Mouse (Mus musculus) heart, embryonic 13.5 days (tissue): ENCODE measurements around the gene Psmg4. TPM values are rescaled to one million over a fixed set of nuclear protein-coding genes. Genes with fewer than 3 reads are reported as not detected.
A peak's percentile ranks its signal among the peaks of the same experiment; 100 is the strongest.

Experiments used
- ATAC-seq: fragments of 200-750 bp; cut with Nextera tagmentation; 2 replicates; pipeline ENCODE4 v1.8.0; 2017; ENCODE audit warnings: moderate TSS enrichment; ENCODE audit not compliant: insufficient number of reproducible peaks, low FRiP score, low TSS enrichment; ENCODE audit errors: extremely low read depth
- H3K27ac ChIP-seq: fragments of 300-500 bp; sonication (generic); replicated peaks from 2 replicates; pipeline ENCODE4 v1.5.1; 2015; ENCODE audit warnings: moderate library complexity, mild to moderate bottlenecking, inconsistent platforms
- H3K27me3 ChIP-seq: fragments of 300-500 bp; sonication (generic); replicated peaks from 2 replicates; pipeline ENCODE4 v1.6.1; 2015; ENCODE audit warnings: mild to moderate bottlenecking, inconsistent platforms
- H3K36me3 ChIP-seq: fragments of 300-500 bp; sonication (generic); 2 replicates; pipeline ENCODE4 v1.6.1; 2015; ENCODE audit warnings: mild to moderate bottlenecking, inconsistent platforms
- H3K4me1 ChIP-seq: fragments of 300-500 bp; sonication (generic); 2 replicates; pipeline ENCODE4 v1.6.1; 2015; ENCODE audit warnings: inconsistent platforms
- H3K4me2 ChIP-seq: fragments of 300-500 bp; sonication (generic); 2 replicates; pipeline ENCODE4 v1.6.1; 2015; ENCODE audit warnings: inconsistent platforms, mild to moderate bottlenecking, moderate library complexity
- H3K4me3 ChIP-seq: fragments of 300-500 bp; sonication (generic); 2 replicates; pipeline ENCODE4 v1.5.1; 2015; ENCODE audit warnings: moderate library complexity, mild to moderate bottlenecking, inconsistent platforms
- H3K9ac ChIP-seq: fragments of 300-500 bp; sonication (generic); 2 replicates; pipeline ENCODE4 v1.6.1; 2015; ENCODE audit warnings: inconsistent platforms, mild to moderate bottlenecking, moderate library complexity
- H3K9me3 ChIP-seq: fragments of 300-500 bp; sonication (generic); 2 replicates; pipeline ENCODE4 v1.6.1; 2016; ENCODE audit warnings: inconsistent platforms
- whole genome bisulfite sequencing: fragments of 180-500 bp; shearing (Covaris S2); methylation state at CpG from one replicate; pipeline ENCODE4 v1.1.7; 2015; ENCODE audit warnings: mixed read lengths; 5-methylcytosine and 5-hydroxymethylcytosine counted together
- polyA plus RNA-seq: library from polyadenylated mRNA; unstranded; fragments of >200 nt; fragmentation: Nextera tagmentation; extraction: Ambion mirVana; gene quantifications from 2 replicates; pipeline ENCODE4 v1.2.1, GENCODE M21; 2015

The Psmg4 gene
- polyA plus RNA-seq, 1 experiment from 2014 or later, result 65.3 TPM

GRCm38 (mm10) chr13:34131011-34131707, 31.6 kb upstream of the Psmg4 start:
- under 1% methylated on average over 24 of the region's 24 CpGs for WGBS
- H3K9me3 ChIP-seq, result no peaks in the 10 kb centered on the region
- peak overlapping the region; percentile 86 for H3K4me2 ChIP-seq
- peaks cover 32% of the 10 kb centered on the region for H3K27me3 ChIP-seq
- H3K4me1 ChIP-seq, result peaks cover 50% of the 10 kb centered on the region
- H3K27ac ChIP-seq, result peak overlapping the region; percentile 94
- H3K4me3 ChIP-seq, result peak overlapping the region; percentile 77
- peak; percentile 47; the same call in 1 of the 2 replicates for ATAC-seq
- peaks cover 13% of the 10 kb centered on the region for H3K36me3 ChIP-seq
- peak overlapping the region; percentile 87 for H3K9ac ChIP-seq

- 1% methylated on average over 10 of the region's 10 CpGs for WGBS
- H3K27ac ChIP-seq, result peak overlapping the region; percentile 94
- ATAC-seq, result no peak
Measured at GRCm38 (mm10) chr13:34131708-34132060, 31.1 kb upstream of the Psmg4 start.

DNA sequence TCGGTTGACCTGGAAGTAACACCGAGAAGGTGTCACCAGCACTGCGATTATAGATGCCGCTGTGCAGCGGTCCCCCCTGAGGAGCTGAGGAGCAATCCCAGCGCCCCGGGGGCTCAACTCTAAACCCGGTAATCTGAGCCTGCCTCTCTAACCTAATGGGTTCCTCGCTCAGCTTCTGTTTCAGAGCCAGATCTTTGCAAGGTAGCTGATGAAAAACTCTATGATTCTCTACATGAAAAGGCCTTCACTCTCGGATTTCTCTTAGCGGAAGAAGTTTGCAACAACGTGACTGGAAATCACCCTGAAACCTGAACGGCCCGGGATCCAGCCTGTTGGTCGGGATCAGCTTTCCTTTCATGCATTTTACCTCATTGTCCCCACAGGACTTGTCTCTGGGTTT, 30.5 kb upstream of the Psmg4 start:
- peak overlapping the region; percentile 86 for H3K4me2 ChIP-seq
- peak overlapping the region; percentile 77 for H3K4me3 ChIP-seq
- 4% methylated on average over 15 of the region's 15 CpGs for WGBS
- ATAC-seq, result no peak
- H3K9ac ChIP-seq, result peak overlapping the region; percentile 87
- H3K27ac ChIP-seq, result peak overlapping the region; percentile 94
- H3K4me1 ChIP-seq, result peaks cover 46% of the 10 kb centered on the region
- H3K9me3 ChIP-seq, result no peaks in the 10 kb centered on the region
- peaks cover 7% of the 10 kb centered on the region for H3K36me3 ChIP-seq
- H3K27me3 ChIP-seq, result peaks cover 32% of the 10 kb centered on the region

More at GRCm38 (mm10) chr13:34131708-34132060, 31.1 kb upstream of the Psmg4 start:
- peaks cover 46% of the 10 kb centered on the region for H3K4me1 ChIP-seq
- peaks cover 9% of the 10 kb centered on the region for H3K36me3 ChIP-seq
- H3K4me3 ChIP-seq, result peak overlapping the region; percentile 77
- peak overlapping the region; percentile 87 for H3K9ac ChIP-seq
- H3K27me3 ChIP-seq, result peaks cover 32% of the 10 kb centered on the region
- H3K4me2 ChIP-seq, result peak overlapping the region; percentile 86
- no peaks in the 10 kb centered on the region for H3K9me3 ChIP-seq

- 36% methylated on average over 6 of the region's 6 CpGs for WGBS
- Histone ChIP-seq H3K4me3 (peak overlapping the region; percentile 77), H3K36me3 (peaks cover 7% of the 10 kb centered on the region), H3K27me3 (peaks cover 32% of the 10 kb centered on the region), H3K9ac (peak overlapping the region; percentile 87), H3K9me3 (no peaks in the 10 kb centered on the region), H3K4me1 (peaks cover 51% of the 10 kb centered on the region), H3K27ac (peak overlapping the region; percentile 94; the same call in 1 of the 2 replicates), H3K4me2 (peak overlapping the region; percentile 86)
- ATAC-seq, result no peak
Measured at GRCm38 (mm10) chr13:34132875-34133274, 29.9 kb upstream of the Psmg4 start.

GRCm38 (mm10) chr13:34133326-34134071, 29.3 kb upstream of the Psmg4 start:
- 18% methylated on average over 15 of the region's 15 CpGs for WGBS
- H3K4me1 ChIP-seq, result peaks cover 48% of the 10 kb centered on the region
- no peak overlapping the region for H3K27ac ChIP-seq
- H3K36me3 ChIP-seq, result peaks cover 4% of the 10 kb centered on the region; the same call in 1 of the 2 replicates
- peak overlapping the region; percentile 35 for H3K4me3 ChIP-seq
- peak overlapping the region; percentile 86 for H3K4me2 ChIP-seq
- peaks cover 32% of the 10 kb centered on the region for H3K27me3 ChIP-seq
- H3K9ac ChIP-seq, result peak overlapping the region; percentile 77
- ATAC-seq, result no peak
- no peaks in the 10 kb centered on the region for H3K9me3 ChIP-seq

DNA sequence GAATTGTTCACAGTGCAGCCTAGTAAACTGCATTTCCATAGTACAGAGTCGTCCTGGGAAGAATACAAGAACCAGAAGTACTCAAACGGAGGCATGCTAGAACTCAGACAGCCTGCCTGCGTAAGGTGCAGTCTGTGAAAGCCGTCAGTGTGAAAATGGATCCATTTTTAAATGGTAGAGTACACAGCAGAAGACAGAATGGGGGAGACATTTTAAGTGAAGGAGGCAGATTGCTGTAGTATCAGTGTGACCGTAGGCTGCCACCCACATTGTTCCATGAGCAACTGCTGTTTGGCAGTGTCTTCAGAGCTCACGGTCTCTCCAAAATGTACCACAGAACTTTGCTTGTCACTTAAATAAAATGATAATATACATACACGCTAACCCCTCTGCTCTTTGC, 28.5 kb upstream of the Psmg4 start:
- Histone ChIP-seq H3K9ac (no peak overlapping the region), H3K27me3 (peaks cover 32% of the 10 kb centered on the region), H3K4me3 (no peak overlapping the region), H3K36me3 (no peaks in the 10 kb centered on the region), H3K27ac (no peak overlapping the region), H3K4me2 (no peak overlapping the region), H3K9me3 (no peaks in the 10 kb centered on the region), H3K4me1 (peaks cover 40% of the 10 kb centered on the region)
- WGBS, result 71% methylated on average over 7 of the region's 7 CpGs
- no peak for ATAC-seq

- H3K9me3 ChIP-seq, result no peaks in the 10 kb centered on the region
- WGBS, result 72% methylated on average over 7 of the region's 7 CpGs
- peaks cover 29% of the 10 kb centered on the region for H3K27me3 ChIP-seq
- H3K27ac ChIP-seq, result no peak overlapping the region
- H3K4me2 ChIP-seq, result no peak overlapping the region
- H3K9ac ChIP-seq, result no peak overlapping the region
- no peak for ATAC-seq
- H3K4me3 ChIP-seq, result no peak overlapping the region
- H3K36me3 ChIP-seq, result no peaks in the 10 kb centered on the region
- H3K4me1 ChIP-seq, result peaks cover 29% of the 10 kb centered on the region
Measured at GRCm38 (mm10) chr13:34136605-34137004, 26.2 kb upstream of the Psmg4 start.

DNA sequence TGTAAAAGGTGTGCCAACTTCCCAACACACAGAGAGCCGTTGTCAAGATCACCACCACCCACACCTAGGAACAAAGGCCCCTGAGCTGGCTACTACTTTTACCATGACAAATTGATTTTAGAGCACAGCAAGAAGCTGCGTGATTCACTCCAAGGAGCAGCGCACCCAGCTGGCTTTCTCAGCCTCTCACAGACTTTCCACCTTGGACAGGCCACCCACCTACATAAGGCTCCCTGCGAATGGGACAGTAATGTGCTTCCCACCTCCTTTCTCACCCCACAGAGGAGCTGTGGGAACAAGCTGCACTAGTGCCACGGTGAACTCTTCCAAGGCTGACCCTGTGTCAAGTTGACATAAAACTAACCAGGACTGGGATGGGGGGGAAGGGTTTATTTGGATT, 19.4 kb upstream of the Psmg4 start:
- no peak overlapping the region for H3K9ac ChIP-seq
- H3K27me3 ChIP-seq, result no peaks in the 10 kb centered on the region; the same call in 1 of the 2 replicates
- H3K9me3 ChIP-seq, result no peaks in the 10 kb centered on the region
- peaks cover 10% of the 10 kb centered on the region for H3K4me1 ChIP-seq
- H3K4me3 ChIP-seq, result no peak overlapping the region
- no peak for ATAC-seq
- no peak overlapping the region for H3K27ac ChIP-seq
- H3K4me2 ChIP-seq, result no peak overlapping the region
- no peaks in the 10 kb centered on the region for H3K36me3 ChIP-seq
- 63% methylated on average over 5 of the region's 5 CpGs for WGBS

GRCm38 (mm10) chr13:34146916-34147315, 15.8 kb upstream of the Psmg4 start:
- Histone ChIP-seq H3K4me3 (no peak overlapping the region), H3K9ac (no peak overlapping the region), H3K27ac (no peak overlapping the region), H3K9me3 (no peaks in the 10 kb centered on the region), H3K36me3 (no peaks in the 10 kb centered on the region), H3K4me2 (no peak overlapping the region), H3K27me3 (no peaks in the 10 kb centered on the region; the same call in 1 of the 2 replicates), H3K4me1 (peaks cover 32% of the 10 kb centered on the region)
- no peak for ATAC-seq
- WGBS, result 60% methylated on average over 3 of the region's 3 CpGs

- H3K27ac ChIP-seq, result peak overlapping the region; percentile 82
- ATAC-seq, result no peak
Measured at GRCm38 (mm10) chr13:34148181-34148580, 14.6 kb upstream of the Psmg4 start.

GRCm38 (mm10) chr13:34148767-34149392, 13.9 kb upstream of the Psmg4 start:
- Histone ChIP-seq H3K9me3 (no peaks in the 10 kb centered on the region), H3K27ac (peak overlapping the region; percentile 82), H3K4me3 (peak overlapping the region; percentile 51), H3K27me3 (no peaks in the 10 kb centered on the region; the same call in 1 of the 2 replicates), H3K4me2 (peak overlapping the region; percentile 74), H3K4me1 (peaks cover 44% of the 10 kb centered on the region), H3K36me3 (no peaks in the 10 kb centered on the region), H3K9ac (peak overlapping the region; percentile 78)
- 4% methylated on average over 23 of the region's 23 CpGs for WGBS
- ATAC-seq, result peak; percentile 20; the same call in 1 of the 2 replicates

More at GRCm38 (mm10) chr13:34148181-34148580, 14.6 kb upstream of the Psmg4 start:
- Histone ChIP-seq H3K4me2 (peak overlapping the region; percentile 74), H3K4me1 (peaks cover 37% of the 10 kb centered on the region), H3K36me3 (no peaks in the 10 kb centered on the region), H3K4me3 (no peak overlapping the region), H3K9me3 (no peaks in the 10 kb centered on the region), H3K27me3 (no peaks in the 10 kb centered on the region; the same call in 1 of the 2 replicates), H3K9ac (peak overlapping the region; percentile 78; the same call in 1 of the 2 replicates)
- WGBS, result 69% methylated on average over 3 of the region's 3 CpGs
